In genomic region chr2:129514401-129514667, GRCm38 (mm10) we compare ENCODE assay signal across 18 mouse cellular contexts. TPM values are rescaled to one million over a fixed set of nuclear protein-coding genes. Genes with fewer than 3 reads are reported as not detected.
DNase-seq lines count a peak whose midpoint lies in the region; ATAC-seq and TF ChIP-seq lines count a peak whose summit lies in the region.
"Had no signal": no experiment of that assay in that cellular context is flagged by ENCODE, and none has a peak within 500 bp of the region (broad histone marks: within the 10 kb centered on the region; RNA-seq: fewer than 3 reads in every experiment).

No protein-coding gene starts in this region.

- no peak for DNase-seq in heart, postnatal 10 days
- no peak for DNase-seq in lung, postnatal 14 days
- no peak for DNase-seq in thymus, adult 18-20 months
- no peak for DNase-seq in urinary bladder, postnatal 14 days (ENCODE audit: low spot score)
- DNase-seq: cerebellum, adult 8-10 months; kidney, postnatal 10 days; thymus, adult 2 months had no signal

- TF ChIP-seq CTCF in small intestine, adult 2 months (IDR thresholded peaks at IDR 0.05; ENCODE audit: extremely low read depth, insufficient read length, insufficient replicate concordance, low read depth, low read length) = no peak

- H3K4me1 ChIP-seq in heart, embryonic 14.5 days (ENCODE audit: control insufficient read depth in 2 of 2, insufficient read depth in 2 of 2, low read length in 2 of 2) = peaks cover 18 to 26% of the 10 kb centered on the region in 2 experiments
- peaks cover 3% of the 10 kb centered on the region; the same call in 1 of the 2 replicates for H3K4me1 ChIP-seq in lung, embryonic 16.5 days (replicated peaks; ENCODE audit: control insufficient read depth, insufficient read depth, low read length)
- H3K4me1 ChIP-seq in small intestine, adult 2 months (ENCODE audit: control insufficient read depth, insufficient read depth, insufficient read length, low read length) = peaks cover 2% of the 10 kb centered on the region; the same call in 1 of the 2 replicates
- H3K4me1 ChIP-seq: embryonic facial prominence, embryonic 12.5 days had no signal

- no peak for TF ChIP-seq POLR2A in small intestine, adult 2 months (IDR thresholded peaks at IDR 0.05; ENCODE audit: low read depth, low read length)

- peak overlapping the region in 1 of 2 experiments; percentile 39; a peak in 1 of 4 replicates for H3K27ac ChIP-seq in heart, embryonic 14.5 days (replicated peaks in 1 of 2; ENCODE audit: control insufficient read depth in 1 of 2, insufficient read depth in 1 of 2, low read depth in 2 of 2, low read length in 2 of 2)
- no peak overlapping the region for H3K27ac ChIP-seq in lung, embryonic 16.5 days (ENCODE audit: low read length)
- peak overlapping the region; percentile 41; the same call in 1 of the 2 replicates for H3K27ac ChIP-seq in small intestine, adult 2 months (ENCODE audit: insufficient read depth, low read depth, low read length)
- H3K27ac ChIP-seq: embryonic facial prominence, embryonic 12.5 days; hindbrain, postnatal 0 days; liver, embryonic 14.5 days had no signal

- H3K4me2 ChIP-seq in heart, embryonic 14.5 days (ENCODE audit: low read length) = no peak overlapping the region
- no peak overlapping the region for H3K4me2 ChIP-seq in lung, embryonic 16.5 days (ENCODE audit: low read depth, low read length)
- H3K4me2 ChIP-seq: embryonic facial prominence, embryonic 12.5 days had no signal

- no peak overlapping the region for H3K9ac ChIP-seq in heart, embryonic 14.5 days (ENCODE audit: low read length)
- H3K9ac ChIP-seq in lung, embryonic 16.5 days (ENCODE audit: low read length) = no peak overlapping the region
- H3K9ac ChIP-seq: embryonic facial prominence, embryonic 12.5 days; liver, embryonic 14.5 days had no signal

- no peaks in the 10 kb centered on the region for H3K27me3 ChIP-seq in heart, embryonic 14.5 days (ENCODE audit: control insufficient read depth, insufficient read depth, low read length)
- H3K27me3 ChIP-seq in lung, embryonic 16.5 days (ENCODE audit: control insufficient read depth, insufficient read depth, low read depth, low read length) = no peaks in the 10 kb centered on the region
- no peaks in the 10 kb centered on the region for H3K27me3 ChIP-seq in small intestine, adult 2 months (ENCODE audit: control insufficient read depth, insufficient read depth, low read length)
- H3K27me3 ChIP-seq: embryonic facial prominence, embryonic 12.5 days had no signal

- H3K36me3 ChIP-seq in heart, embryonic 14.5 days (ENCODE audit: control insufficient read depth, insufficient read depth, low read length) = no peaks in the 10 kb centered on the region
- H3K36me3 ChIP-seq in lung, embryonic 16.5 days (ENCODE audit: control insufficient read depth, insufficient read depth, low read length) = no peaks in the 10 kb centered on the region
- H3K36me3 ChIP-seq in small intestine, adult 2 months (ENCODE audit: control insufficient read depth, insufficient read depth, low read length) = no peaks in the 10 kb centered on the region
- H3K36me3 ChIP-seq: embryonic facial prominence, embryonic 12.5 days had no signal

- intact Hi-C loops in heart, postnatal 10 days (cut with DNase I) = no loop called here

- H3K4me3 ChIP-seq in heart, embryonic 14.5 days (ENCODE audit: control insufficient read depth in 1 of 2, insufficient read depth in 1 of 2, low read depth in 1 of 2, low read length in 2 of 2) = no peak overlapping the region
- H3K4me3 ChIP-seq in lung, embryonic 16.5 days (ENCODE audit: low read length) = no peak overlapping the region
- no peak overlapping the region for H3K4me3 ChIP-seq in small intestine, adult 2 months (ENCODE audit: low read depth, low read length)
- H3K4me3 ChIP-seq: embryonic facial prominence, embryonic 12.5 days had no signal

- peak; percentile 17; the same call in 1 of the 2 replicates for ATAC-seq in heart, embryonic 14.5 days (ENCODE audit: insufficient number of reproducible peaks, insufficient read depth, low FRiP score, low read depth)
- 0 out of 2 replicates have a peak, but pooled peaks have one; percentile 45 for ATAC-seq in lung, embryonic 16.5 days (ENCODE audit: low read depth)
- ATAC-seq in granulocyte monocyte progenitor cell, adult 5-6 weeks (replicated peaks; ENCODE audit: poor library complexity, severe bottlenecking) = peak; percentile 56
- ATAC-seq: activated CD4-positive, CD25-positive, alpha-beta regulatory T cell, adult 4 months; hindbrain, postnatal 0 days had no signal

- no peaks in the 10 kb centered on the region for H3K9me3 ChIP-seq in heart, embryonic 14.5 days (ENCODE audit: control insufficient read depth, low read length)
- H3K9me3 ChIP-seq in lung, embryonic 16.5 days (ENCODE audit: control insufficient read depth, low read length) = no peaks in the 10 kb centered on the region
- H3K9me3 ChIP-seq: embryonic facial prominence, embryonic 12.5 days had no signal

RNA-seq across cellular contexts. Expression of gene F830045P16Rik, which starts 22.1 kb away (rescaled TPM):
- not detected in 2 replicates for polyA plus RNA-seq in heart, embryonic 14.5 days (2014; fragmentation: Nextera tagmentation; extraction: Ambion mirVana)
- total RNA-seq in heart, postnatal 10 days (2021) = not detected
- not detected in 2 replicates for polyA plus RNA-seq in lung, embryonic 16.5 days (2015; fragmentation: Nextera tagmentation; extraction: Ambion mirVana)
- not detected in 2 replicates for total RNA-seq in granulocyte monocyte progenitor cell, adult 5-6 weeks (2014; fragmentation: Nextera tagmentation)
- 0.15 TPM in 1 of 2 replicates, not detected in the other for total RNA-seq in granulocyte monocyte progenitor cell, adult 5-6 weeks (2017)
- not detected in 2 replicates for polyA plus RNA-seq in small intestine, adult 2 months (2012; rRNA removed)
- total RNA-seq: adrenal gland, postnatal 4 days; hindbrain, postnatal 0 days; MEL had no signal
- polyA plus RNA-seq: activated CD4-positive, CD25-positive, alpha-beta regulatory T cell, adult 4 months; embryonic facial prominence, embryonic 12.5 days; forebrain, embryonic 11.5 days; hindbrain, postnatal 0 days had no signal
